Mouse (Mus musculus): ENCODE measurements around the gene Gnrhr.

DNA sequence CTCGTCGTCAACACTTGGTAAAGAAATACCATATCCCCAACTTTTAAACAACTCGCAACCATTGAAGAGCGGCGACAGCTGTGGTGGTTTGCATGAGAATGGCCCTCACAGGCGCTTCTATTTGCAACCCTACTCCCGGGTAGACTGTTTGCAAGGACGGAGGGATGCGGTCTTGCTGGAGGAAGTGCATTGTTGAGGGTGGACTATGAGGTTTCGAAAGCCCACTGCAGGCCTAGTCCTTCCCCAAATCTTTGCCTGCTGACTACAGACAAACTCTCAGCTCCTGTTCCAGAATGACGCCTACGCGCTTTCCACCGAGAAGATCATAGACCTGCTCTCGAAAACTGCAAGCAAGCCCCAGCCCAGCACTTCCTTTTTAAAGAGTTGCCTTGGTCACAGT, 7.4 kb downstream of the Gnrhr start:
- TF ChIP-seq CTCF (IDR thresholded peaks at IDR 0.05; ENCODE audit: extremely low read depth, insufficient read length, insufficient replicate concordance, low read depth, low read length) (no peak), POLR2A (IDR thresholded peaks at IDR 0.05; ENCODE audit: low read depth, low read length) (no peak)
